Mouse (Mus musculus): ENCODE data around the gene Susd4.
A peak's percentile ranks its signal among the peaks of the same experiment; 100 is the strongest.

Gene Susd4

DNA sequence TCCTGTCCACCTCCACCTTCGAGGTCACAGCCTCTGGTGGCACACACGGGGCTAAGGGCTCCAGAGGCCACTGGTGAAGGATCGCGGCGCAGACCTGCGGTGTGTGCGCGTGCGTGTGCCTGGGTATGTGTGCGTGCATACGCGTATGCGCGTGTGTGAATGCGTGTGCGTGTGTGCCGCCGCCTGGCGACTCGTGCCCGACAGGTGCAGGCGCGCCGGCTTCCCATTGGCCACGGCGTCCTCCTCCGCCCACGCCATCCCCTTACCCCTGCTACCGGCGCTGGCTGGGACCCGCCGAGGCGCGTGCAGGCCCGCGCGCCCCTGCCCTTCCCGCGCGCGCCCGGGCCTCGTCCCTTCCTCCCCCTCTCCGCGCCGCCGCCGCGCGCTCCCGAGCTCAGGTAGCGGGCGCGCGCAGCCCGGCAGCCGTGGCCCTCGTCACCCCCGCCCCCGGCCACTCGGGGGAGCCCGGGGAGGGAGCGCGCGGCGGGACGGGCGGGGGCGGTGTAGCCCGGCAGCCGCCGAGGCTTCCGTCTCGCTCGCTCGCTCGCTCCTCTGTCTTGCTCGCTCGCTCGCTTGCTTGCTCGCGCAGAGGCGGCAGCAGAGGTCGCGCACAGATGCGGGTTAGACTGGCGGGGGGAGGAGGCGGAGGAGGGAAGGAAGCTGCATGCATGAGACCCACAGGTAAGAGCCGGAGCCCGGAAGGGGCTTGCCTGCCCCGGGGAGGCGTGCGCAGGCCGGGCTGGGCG is at the start of gene Susd4:
Gene Susd4, plus strand, starts transcription at position 145 of the 746 bp plus-strand sequence.
- DNase-seq, result peak; percentile 78

DNA sequence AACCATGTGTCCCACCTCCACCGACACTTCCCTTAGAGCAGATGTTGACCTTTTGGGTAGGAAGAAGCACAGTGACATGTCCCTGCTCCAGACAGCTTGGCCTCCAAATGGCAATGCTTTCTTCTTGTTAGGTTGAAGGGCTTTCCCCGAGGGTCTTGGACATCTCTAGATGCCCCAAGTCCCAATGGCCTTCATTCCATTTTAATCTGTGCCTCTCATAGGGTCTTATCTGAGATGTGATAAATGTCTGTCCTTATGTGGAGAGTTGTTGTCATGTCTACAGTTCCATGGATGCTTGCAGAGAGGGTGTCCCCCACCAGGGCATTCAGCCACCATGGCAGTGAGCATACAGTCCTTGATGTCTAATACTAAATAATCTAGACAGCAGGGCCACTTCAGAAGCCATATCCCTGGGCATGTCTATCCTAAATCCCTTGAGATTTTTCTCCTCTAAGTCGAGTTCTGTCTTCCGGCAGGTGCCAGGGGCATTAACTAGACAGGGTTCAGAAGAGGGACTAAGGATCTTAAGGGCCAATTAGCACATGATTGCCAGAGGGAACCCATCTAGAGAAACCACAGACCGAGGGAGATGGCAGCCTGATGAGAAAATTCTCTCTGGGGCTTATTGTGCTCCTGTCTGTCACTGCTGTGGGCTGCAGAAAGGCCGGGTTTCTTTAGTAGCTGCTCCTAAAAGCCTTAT is 49.3 kb upstream of the Susd4 start:
- DNase-seq, result no peak

DNA sequence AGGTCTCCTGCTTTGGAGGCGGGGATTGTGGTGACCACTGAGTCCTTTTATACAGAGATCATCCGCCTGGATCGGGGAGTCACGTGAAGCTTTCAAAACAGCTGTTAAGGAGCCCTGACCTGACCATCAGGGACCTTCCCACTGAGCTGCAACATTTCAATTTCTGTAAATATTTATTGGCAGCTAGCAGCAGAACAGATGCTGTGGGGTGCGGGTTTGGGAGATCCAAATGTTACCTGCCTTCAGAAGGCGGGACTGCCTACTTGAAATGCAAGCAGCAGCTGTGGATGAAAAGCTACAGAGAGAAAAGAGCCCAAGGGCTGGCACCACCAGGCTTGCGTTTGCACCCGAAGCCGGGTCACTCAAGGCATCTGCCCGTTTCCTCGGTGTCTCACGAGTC is 36.1 kb upstream of the Susd4 start:
- DNase-seq, result peak; percentile 23

DNA sequence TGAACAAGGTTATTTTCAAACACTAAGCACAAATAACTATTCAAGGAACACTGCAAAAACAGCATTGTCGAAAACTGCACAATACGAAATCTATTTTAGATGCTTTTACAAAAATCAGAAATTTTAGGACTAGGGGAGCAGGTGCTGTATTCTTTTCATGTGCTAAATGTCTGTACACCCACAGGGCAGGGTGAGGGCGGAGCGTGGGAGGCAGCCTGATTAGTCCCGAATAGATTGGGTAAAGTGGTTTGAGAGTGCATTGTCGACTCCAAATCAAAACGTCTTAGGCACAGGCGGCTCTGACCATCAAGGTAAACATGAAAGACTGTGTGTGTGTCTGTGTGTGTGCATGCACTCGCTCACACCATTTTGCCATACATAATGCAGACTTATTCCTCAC is 34.7 kb upstream of the Susd4 start:
- DNase-seq, result no peak

DNA sequence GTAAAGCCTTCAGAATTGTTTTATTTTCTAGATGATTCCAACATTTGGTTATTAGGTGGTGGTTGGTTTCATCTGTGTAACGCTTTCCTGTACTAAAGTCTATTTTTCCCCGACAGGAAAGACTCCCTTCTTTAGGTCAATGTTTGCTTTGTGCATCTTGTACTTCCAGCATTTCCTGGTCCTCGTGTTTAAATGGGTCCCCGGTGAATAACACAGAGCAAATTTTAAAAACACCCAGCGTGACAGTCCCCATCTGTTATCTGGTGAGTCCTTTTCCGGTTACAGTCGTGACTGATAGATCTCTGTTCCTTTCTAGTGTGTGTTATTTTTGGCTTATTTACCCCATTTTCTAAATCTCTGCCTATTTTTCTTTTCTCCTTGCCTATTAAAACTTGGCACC is 31.0 kb upstream of the Susd4 start:
- no peak for DNase-seq

DNA sequence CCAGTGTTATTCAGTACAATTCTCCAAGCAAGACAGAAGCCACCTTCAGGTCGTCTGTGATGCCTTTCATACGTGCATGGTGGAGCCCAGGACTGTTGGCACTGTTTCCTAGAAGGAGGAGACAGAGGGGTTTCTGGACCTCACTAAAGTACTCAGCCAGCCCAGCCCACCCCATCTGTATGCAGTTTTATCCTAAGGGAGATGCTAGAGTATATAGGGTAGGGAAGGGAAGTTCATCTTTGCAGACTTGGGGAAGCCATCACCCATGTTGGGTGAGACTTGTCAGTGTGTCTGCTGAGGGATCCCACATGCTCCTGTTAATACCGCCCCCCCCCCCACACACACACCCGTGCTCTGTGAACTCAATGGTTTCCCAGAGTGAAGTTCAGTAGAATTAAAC is 27.8 kb upstream of the Susd4 start:
- DNase-seq, result no peak

DNA sequence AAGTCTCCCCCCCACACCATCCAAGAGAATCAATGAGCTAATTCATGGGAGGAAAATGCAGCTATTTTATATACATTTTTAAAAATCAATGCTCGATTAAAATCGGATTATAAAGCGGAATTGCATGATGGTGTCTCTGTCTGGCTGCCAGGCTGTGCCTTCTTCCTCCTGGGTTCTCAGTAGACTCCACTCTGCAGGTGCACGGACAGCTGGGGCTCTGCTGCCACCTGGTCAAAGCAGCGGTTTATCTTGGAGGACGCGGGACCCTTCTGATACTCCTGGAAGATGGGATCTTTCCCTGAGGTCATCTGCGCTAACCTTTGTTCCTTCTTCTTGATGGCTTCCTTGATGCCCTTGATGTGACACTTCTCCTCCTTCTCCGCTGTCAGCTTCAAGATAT is 16.6 kb upstream of the Susd4 start:
- DNase-seq, result no peak

DNA sequence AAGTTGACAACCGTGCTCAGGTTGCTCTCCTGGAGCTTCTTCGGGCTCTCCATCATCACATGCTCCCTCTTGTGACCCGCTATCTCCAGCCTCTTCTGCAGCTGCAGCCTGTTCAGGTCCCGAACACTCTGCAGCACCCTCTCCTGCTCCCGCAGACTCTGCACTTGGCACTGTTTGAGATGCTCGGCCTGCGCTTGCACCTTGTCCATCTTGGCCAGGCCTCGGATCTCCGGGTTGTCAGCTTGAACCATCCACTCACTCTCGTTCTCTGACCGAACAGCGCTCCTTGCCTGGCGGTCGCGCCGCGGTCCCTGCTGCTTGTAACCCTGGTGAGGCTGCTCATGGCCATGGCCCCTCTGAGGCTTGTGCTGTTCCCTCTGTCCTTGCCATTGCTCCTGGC is 15.8 kb upstream of the Susd4 start:
- no peak for DNase-seq

DNA sequence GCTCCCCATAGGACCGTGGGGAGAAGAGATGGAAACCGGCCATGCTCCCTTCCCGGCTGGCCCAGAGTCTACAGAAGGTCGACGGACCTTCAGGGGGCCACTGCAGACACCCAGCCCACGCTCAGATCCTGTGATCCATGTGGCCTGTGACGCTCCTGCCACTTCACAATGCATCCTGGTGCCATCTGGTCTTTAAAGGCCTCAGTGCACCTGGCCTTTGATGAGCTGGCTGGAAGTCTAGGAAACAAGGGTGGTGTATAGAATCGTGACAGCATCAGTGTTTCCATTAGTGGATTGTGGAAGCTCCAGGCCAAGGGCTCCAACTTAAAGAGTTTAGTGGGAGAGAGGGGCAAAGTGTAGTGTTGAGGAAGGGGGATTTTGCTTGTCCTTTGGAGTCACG is 14.6 kb upstream of the Susd4 start, which contains the start of gene Ccdc185:
Gene Ccdc185, minus strand, starts transcription at position 101 of the 400 bp plus-strand sequence.
- DNase-seq, result no peak

DNA sequence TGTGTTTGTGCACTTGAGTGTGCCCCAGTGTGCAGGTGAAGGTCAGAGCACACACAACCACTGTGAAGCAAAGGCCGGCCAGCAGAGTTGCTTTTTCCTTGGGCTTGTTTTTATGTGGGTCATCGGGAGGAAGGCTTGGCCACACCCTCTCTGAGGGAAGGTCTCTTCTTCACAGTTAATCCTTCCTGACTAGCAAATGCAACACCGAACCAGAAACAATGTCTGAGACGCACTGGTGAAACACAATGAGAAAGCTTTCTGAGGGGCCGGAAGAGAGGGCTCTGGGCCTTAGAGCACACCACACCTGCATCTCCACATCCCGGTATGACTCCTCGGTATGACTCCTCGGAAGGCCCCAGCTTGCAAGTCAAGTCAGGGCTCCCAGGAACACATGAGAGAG is 12.4 kb upstream of the Susd4 start:
- DNase-seq, result no peak

DNA sequence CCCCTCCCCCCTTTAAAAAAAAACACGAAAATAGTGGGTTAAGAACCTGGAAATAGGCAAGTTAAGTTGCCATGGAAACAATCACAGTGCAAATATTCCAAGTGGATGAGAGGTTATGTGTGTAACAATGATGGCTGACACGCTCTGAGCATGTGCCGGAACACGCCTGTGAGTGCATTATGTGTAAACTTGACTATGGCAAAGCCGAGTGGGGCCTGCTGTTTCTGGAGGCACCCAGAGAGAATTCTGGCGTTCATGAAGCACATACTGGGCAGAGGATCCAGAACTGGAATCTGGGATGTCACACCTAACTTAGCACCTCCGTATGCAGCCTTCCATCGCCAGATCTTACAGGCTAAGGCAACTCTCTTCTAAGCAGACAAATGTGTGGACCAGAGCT is 10.0 kb upstream of the Susd4 start:
- no peak for DNase-seq

DNA sequence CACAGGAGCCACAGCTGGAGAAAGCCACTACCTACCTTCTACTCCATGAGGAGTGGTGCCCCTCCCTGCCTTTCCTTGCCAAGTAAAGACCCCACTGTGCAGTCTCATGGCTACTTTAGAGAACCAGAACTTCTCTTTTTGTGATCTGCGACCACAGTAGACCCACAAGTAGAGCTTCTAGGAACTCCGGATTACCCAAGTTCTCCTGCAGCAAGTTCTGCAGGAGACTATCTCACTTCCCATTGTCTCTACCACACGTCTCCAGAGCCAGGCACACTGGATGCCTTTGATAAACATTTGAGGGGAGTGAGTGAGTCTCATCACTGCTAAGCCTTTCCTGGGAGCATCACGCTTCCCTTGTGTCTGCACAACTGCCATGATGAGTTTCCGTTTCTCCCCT is 8.8 kb upstream of the Susd4 start:
- DNase-seq, result no peak

DNA sequence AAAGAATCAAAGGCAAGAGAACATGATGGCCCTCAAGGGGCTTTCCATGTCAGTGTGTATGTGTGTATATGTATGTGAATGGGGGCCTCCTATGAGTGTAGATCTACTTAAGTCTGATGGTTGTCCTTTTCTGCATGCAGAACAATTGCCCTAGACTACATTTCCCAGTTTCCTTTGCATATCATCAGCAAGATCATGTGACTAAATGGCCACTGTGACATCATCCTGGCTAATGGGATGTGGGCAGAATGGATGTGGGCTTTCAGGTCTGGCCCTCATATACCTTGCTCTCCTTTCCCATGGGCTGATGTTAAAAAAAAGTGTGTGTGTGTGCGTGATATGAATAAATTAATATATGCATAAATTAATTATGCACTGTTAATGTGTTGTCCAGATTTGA is 4.9 kb upstream of the Susd4 start:
- DNase-seq, result no peak

DNA sequence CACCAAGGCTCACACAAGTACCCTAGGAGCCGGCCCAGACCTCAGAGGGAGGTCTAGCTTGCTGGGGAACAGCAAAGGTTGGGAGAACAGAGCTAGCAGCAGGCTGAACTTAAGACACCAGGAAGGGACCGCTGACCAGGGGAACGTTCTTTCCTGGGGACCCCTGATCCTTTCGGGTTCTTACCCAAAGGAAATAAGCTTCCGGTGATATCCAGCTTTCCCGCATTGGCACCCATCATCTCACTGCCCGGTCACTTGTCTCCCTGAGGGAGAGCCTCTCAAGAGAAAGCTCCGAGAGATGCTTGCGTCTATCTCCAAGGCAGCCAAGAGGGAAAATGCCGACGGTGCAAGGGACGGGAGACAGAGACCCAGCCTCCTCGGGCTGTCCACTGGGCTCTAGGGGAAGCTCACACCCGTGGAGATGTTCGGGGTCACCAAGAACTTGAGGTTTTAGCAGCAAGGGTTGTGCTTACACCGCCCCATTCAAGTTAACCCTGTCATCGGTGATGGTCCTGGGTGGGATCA is 407 bp upstream of the Susd4 start:
- DNase-seq, result no peak

DNA sequence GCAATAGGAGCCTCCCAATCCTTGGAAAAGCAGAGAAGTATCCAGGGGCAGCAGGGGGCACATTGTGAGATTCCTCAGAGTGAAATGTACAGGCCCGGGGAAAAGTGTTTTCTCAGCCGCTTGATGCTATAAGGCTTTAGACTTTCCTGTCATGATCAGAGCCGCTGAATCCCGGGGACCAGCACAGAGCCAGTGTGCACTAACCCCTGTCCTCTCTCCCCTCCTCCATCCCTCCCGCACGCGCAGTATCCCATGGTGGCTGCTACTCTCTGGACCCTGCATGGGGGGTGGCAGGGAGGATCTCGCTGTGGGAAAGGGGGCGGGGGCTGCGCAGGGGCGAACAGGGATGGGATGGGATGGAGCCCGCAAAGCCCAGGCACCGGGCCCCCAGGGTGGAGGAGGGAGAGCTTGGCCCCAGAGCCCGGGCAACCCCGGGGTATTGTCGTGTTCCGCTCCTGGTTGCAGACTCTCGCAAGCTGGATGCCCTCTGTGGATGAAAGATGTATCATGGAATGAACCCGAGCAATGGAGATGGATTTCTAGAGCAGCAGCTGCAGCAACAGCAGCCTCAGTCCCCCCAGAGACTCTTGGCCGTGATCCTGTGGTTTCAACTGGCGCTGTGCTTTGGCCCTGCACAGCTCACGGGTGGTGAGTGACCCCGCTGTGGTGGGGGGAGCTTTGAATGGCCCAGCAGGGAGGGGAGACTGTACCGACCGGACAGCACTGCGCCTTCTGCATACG is 1.1 kb downstream of the Susd4 start:
- peak; percentile 47 for DNase-seq

DNA sequence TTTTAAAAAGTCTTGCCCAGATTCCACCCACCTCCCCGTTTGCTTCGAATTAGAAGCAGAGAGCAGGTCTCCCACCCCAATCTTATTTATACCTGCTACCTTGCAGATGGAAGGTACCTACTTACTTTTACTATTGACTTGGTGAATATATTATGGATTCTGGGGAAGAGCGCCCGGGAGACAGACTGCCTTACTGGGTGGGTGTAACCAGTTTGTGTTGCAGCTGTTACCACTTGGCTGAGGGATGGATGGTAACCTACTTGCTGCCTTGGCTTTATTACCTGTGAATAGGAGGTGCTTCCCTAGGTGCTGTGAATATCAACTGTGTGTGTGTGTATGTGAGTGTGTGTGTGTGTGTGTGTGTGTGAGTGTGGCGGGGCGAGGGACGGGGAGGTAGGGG is 11.9 kb downstream of the Susd4 start:
- no peak for DNase-seq

DNA sequence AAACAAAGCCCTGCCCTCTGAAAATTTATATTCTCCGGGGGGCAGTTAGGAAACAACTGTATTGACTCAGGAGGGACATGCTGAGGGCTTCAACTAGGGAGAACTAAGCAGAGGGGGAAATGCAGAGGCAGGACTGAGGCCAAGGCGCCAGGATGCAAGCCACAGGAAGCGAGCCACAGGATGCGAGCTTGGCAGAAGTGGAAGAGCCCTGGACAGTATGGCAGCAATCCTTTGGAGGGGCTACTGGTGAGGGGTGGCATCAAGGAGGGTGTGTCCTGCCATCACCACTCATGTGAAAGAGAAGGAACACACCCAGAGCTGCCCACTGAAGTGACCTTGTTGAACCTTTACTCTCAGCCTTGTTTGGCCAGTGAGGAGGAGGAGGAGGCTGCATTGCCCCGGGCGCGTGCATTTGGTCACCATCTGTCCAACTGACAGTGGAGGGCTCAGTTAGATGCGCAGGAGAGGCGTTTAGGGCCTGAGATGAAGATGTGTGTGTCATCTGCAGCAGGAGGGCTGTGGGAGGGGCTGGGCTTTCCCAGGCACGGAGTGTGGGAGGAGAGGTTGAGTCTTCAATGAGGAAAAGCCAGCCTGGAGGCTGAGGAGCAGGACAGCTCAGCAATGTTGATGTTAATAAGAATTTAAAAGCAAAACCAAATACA is 13.2 kb downstream of the Susd4 start:
- DNase-seq, result peak; percentile 44

DNA sequence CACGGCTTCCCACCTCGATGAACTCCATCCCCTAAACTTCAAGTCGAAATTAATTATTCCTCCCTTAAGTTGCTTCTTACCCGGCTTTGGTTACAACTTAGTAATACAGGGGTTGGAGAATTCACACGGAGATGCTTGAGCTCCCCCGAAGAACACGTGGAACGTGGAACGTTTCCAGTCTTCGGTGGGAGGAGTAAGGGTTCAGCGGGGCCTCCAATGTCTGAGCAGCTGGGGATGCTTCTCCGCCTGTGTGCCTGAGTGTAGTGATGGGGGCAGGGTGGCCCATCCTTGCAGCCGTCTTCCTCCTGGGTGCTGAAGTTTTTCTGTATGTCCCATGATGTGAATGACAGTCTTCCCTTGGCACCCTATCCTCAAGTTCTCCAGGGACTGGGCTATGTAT is 14.6 kb downstream of the Susd4 start:
- no peak for DNase-seq

DNA sequence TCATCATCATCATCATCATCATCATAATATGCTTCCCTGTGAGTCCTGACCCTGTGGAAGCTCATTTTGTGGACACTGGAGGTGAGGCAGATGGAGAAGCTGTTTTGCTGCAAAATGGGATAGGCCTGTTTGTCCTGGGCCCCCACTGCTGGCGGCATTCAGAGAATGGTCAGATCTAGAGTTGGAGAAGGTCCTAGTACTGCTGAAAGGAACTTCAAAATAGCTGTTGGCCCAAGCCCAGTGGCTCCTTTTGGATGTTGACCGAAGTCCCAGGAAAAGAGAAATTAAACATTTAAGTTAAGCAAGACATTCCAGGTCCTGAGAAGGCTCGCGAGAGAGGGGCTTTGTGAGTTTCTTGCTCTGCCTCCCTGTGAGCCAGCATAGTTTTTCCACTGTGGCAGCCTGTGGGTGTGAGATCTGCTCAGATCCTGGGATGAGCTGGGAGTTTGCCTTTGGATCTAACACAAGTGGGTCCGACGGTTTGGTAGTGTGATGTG is 15.4 kb downstream of the Susd4 start:
- no peak for DNase-seq

DNA sequence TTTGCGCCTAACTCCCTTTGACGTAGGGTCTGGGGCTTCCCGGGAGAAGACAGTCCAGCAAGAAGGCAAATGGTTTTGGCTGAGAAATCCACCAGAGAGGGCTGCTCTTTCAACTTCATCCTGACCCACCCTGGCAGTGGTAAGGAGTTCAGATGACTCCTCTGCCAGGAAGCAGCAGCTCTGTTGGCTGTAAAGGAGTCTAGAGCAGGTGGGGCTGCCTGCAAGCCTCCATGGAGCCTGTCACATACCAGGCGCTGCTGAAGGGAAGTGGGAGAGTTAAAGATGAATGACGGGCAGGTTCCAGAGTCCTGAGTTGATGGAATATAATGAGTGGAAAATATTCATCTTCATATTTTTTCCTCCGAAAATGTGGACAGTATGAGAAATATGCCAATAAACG is 20.1 kb downstream of the Susd4 start:
- no peak for DNase-seq

DNA sequence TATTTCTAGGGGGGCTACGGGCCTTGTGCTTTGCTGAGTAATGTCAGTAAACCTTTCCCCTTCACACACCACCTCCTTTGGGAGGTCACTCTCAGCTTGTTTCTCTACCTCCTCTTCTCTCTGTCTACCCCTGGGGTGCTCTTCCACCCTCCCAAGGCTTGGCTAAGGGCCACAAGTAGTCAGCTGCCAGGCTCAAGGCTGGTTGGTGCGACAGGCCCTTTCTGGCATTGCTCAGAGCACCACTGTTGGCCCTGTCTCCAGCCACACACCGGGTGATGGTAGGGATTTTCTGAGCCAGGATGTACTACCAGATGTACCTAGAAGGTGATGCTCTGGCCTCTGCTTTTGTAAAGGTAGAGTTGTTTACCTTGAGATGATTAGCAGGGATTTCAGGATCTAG is 21.1 kb downstream of the Susd4 start:
- no peak for DNase-seq

DNA sequence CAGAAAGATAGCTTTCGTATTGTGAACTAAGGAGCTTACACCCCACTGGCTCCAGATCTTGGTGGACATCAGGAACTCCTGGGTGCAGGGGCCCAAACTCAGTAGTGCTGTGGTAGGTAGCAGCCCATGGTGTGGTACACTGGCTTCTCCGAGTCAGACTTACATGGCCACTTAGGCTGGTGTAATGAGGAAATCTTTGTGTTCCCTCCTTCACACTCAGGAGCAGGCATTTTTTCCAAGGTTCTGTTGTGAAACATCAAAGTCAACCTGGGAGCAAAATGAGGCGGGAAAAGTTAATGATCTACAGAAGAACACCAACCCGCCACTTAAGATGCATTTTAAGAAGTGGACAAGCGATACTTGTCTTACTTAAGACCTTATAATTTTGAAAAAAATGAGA is 21.8 kb downstream of the Susd4 start:
- no peak for DNase-seq

DNA sequence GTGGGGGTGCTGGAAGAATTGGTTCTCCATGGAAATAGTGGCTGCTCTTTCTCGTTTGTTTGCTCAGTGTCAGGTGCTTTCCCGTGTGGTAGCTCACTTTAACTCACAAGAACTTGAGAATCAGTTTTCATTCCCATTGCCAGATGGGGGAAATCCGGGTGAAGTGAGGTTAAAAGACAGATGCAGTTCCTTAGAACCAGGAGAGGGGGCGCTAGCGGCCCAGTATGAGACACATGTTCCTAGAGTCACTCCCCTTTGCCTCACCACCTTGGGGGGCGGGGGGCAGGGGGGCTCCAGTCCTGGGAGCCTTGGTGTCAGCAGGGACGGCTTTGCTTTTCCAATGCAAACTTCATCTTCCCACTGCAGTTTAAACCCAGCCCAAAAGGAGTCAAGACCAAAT is 23.4 kb downstream of the Susd4 start:
- no peak for DNase-seq

All from kidney, postnatal 10 days (tissue).